Mouse (Mus musculus): ENCODE measurements around the gene Klf4. TPM values are rescaled to one million over a fixed set of nuclear protein-coding genes. Genes with fewer than 3 reads are reported as not detected.

The Klf4 gene
- polyA plus RNA-seq, 2 experiments, result 0.56 to 0.96 TPM

GRCm38 (mm10) chr4:55563050-55563449, 30.8 kb upstream of the Klf4 start:
- no peak for TF ChIP-seq CTCF (IDR thresholded peaks at IDR 0.05; ENCODE audit: low read depth)
- TF ChIP-seq EP300 (IDR thresholded peaks at IDR 0.05; ENCODE audit: low read depth), result no peak
- DNase-seq (ENCODE audit: low read depth in 3 of 3, low spot score in 3 of 3) (no peak), ATAC-seq (ENCODE audit: insufficient read depth) (no peak)
- Histone ChIP-seq H3K27me3 (ENCODE audit: control insufficient read depth, insufficient read depth, low read length) (peaks cover 4% of the 10 kb centered on the region; the same call in 1 of the 2 replicates), H3K9me3 (ENCODE audit: control insufficient read depth, low read length) (no peaks in the 10 kb centered on the region), H3K36me3 (replicated peaks; ENCODE audit: control insufficient read depth, insufficient read depth, low read depth) (no peaks in the 10 kb centered on the region), H3K9ac (replicated peaks) (no peak overlapping the region), H3K4me1 (replicated peaks; ENCODE audit: control insufficient read depth in 2 of 2, insufficient read depth in 2 of 2, low read length in 1 of 2) (no peaks in the 10 kb centered on the region), H3K4me3 (ENCODE audit: insufficient read depth in 1 of 2, low read depth in 2 of 2, low read length in 2 of 2) (no peak overlapping the region), H3K27ac (no peak overlapping the region), H3K4me2 (ENCODE audit: low read depth) (no peak overlapping the region)
- WGBS (ENCODE audit: insufficient replicate concordance), result 62% methylated on average over 8 of the region's 8 CpGs

- Histone ChIP-seq H3K4me2 (ENCODE audit: low read depth) (no peak overlapping the region), H3K27ac (no peak overlapping the region), H3K9ac (replicated peaks) (no peak overlapping the region), H3K36me3 (replicated peaks; ENCODE audit: control insufficient read depth, insufficient read depth, low read depth) (no peaks in the 10 kb centered on the region), H3K4me1 (replicated peaks; ENCODE audit: control insufficient read depth in 2 of 2, insufficient read depth in 2 of 2, low read length in 1 of 2) (no peaks in the 10 kb centered on the region), H3K9me3 (ENCODE audit: control insufficient read depth, low read length) (no peaks in the 10 kb centered on the region), H3K27me3 (ENCODE audit: control insufficient read depth, insufficient read depth, low read length) (peaks cover 4% of the 10 kb centered on the region; the same call in 1 of the 2 replicates), H3K4me3 (ENCODE audit: insufficient read depth in 1 of 2, low read depth in 2 of 2, low read length in 2 of 2) (no peak overlapping the region)
- 64% methylated on average over 3 of the region's 3 CpGs for WGBS (ENCODE audit: insufficient replicate concordance)
- ATAC-seq (ENCODE audit: insufficient read depth) (no peak), DNase-seq (ENCODE audit: low read depth in 3 of 3, low spot score in 3 of 3) (no peak)
- TF ChIP-seq EP300 (IDR thresholded peaks at IDR 0.05; ENCODE audit: low read depth) (no peak), CTCF (IDR thresholded peaks at IDR 0.05; ENCODE audit: low read depth) (no peak)
These were observed 29.8 kb upstream of the Klf4 start for GRCm38 (mm10) chr4:55562062-55562461.

- 72% methylated on average over 12 of the region's 12 CpGs for WGBS (ENCODE audit: insufficient replicate concordance)
- TF ChIP-seq CTCF (IDR thresholded peaks at IDR 0.05; ENCODE audit: low read depth) (no peak), EP300 (IDR thresholded peaks at IDR 0.05; ENCODE audit: low read depth) (no peak)
- no peaks in the 10 kb centered on the region for H3K36me3 ChIP-seq (replicated peaks; ENCODE audit: control insufficient read depth, insufficient read depth, low read depth)
- H3K4me2 ChIP-seq (ENCODE audit: low read depth), result no peak overlapping the region
- H3K4me3 ChIP-seq (ENCODE audit: insufficient read depth in 1 of 2, low read depth in 2 of 2, low read length in 2 of 2), result no peak overlapping the region
- H3K27ac ChIP-seq, result no peak overlapping the region
- no peaks in the 10 kb centered on the region; the same call in 1 of the 2 replicates for H3K27me3 ChIP-seq (ENCODE audit: control insufficient read depth, insufficient read depth, low read length)
- no peaks in the 10 kb centered on the region for H3K4me1 ChIP-seq (replicated peaks; ENCODE audit: control insufficient read depth in 2 of 2, insufficient read depth in 2 of 2, low read length in 1 of 2)
- no peak for DNase-seq (ENCODE audit: low read depth in 3 of 3, low spot score in 3 of 3)
- H3K9me3 ChIP-seq (ENCODE audit: control insufficient read depth, low read length), result no peaks in the 10 kb centered on the region
- ATAC-seq (ENCODE audit: insufficient read depth), result no peak
- no peak overlapping the region for H3K9ac ChIP-seq (replicated peaks)
These were observed 14.6 kb upstream of the Klf4 start for GRCm38 (mm10) chr4:55546869-55547268.

- Histone ChIP-seq H3K4me1 (replicated peaks; ENCODE audit: control insufficient read depth in 2 of 2, insufficient read depth in 2 of 2, low read length in 1 of 2) (no peaks in the 10 kb centered on the region; a peak in 1 of 4 replicates), H3K36me3 (replicated peaks; ENCODE audit: control insufficient read depth, insufficient read depth, low read depth) (no peaks in the 10 kb centered on the region), H3K4me3 (ENCODE audit: insufficient read depth in 1 of 2, low read depth in 2 of 2, low read length in 2 of 2) (no peak overlapping the region), H3K27me3 (ENCODE audit: control insufficient read depth, insufficient read depth, low read length) (no peaks in the 10 kb centered on the region; the same call in 1 of the 2 replicates), H3K9ac (replicated peaks) (no peak overlapping the region), H3K9me3 (ENCODE audit: control insufficient read depth, low read length) (no peaks in the 10 kb centered on the region), H3K27ac (no peak overlapping the region), H3K4me2 (ENCODE audit: low read depth) (no peak overlapping the region)
- TF ChIP-seq EP300 (IDR thresholded peaks at IDR 0.05; ENCODE audit: low read depth) (no peak), CTCF (IDR thresholded peaks at IDR 0.05; ENCODE audit: low read depth) (no peak)
- 20% methylated on average over 2 of the region's 2 CpGs for WGBS (ENCODE audit: insufficient replicate concordance)
- DNase-seq (ENCODE audit: low read depth in 3 of 3, low spot score in 3 of 3) (no peak), ATAC-seq (ENCODE audit: insufficient read depth) (no peak)
These were observed 10.5 kb upstream of the Klf4 start for GRCm38 (mm10) chr4:55542753-55543152.

- Histone ChIP-seq H3K9me3 (ENCODE audit: control insufficient read depth, low read length) (no peaks in the 10 kb centered on the region), H3K36me3 (replicated peaks; ENCODE audit: control insufficient read depth, insufficient read depth, low read depth) (no peaks in the 10 kb centered on the region), H3K4me3 (ENCODE audit: insufficient read depth in 1 of 2, low read depth in 2 of 2, low read length in 2 of 2) (no peak overlapping the region), H3K27me3 (ENCODE audit: control insufficient read depth, insufficient read depth, low read length) (no peaks in the 10 kb centered on the region; the same call in 1 of the 2 replicates), H3K27ac (no peak overlapping the region), H3K4me1 (replicated peaks; ENCODE audit: control insufficient read depth in 2 of 2, insufficient read depth in 2 of 2, low read length in 1 of 2) (no peaks in the 10 kb centered on the region; a peak in 1 of 4 replicates), H3K9ac (replicated peaks) (no peak overlapping the region), H3K4me2 (ENCODE audit: low read depth) (no peak overlapping the region)
- 54% methylated on average over 4 of the region's 4 CpGs for WGBS (ENCODE audit: insufficient replicate concordance)
- TF ChIP-seq EP300 (IDR thresholded peaks at IDR 0.05; ENCODE audit: low read depth), result no peak
- TF ChIP-seq CTCF (IDR thresholded peaks at IDR 0.05; ENCODE audit: low read depth), result no peak
- DNase-seq (ENCODE audit: low read depth in 3 of 3, low spot score in 3 of 3) (no peak), ATAC-seq (ENCODE audit: insufficient read depth) (no peak)
These were observed 9.4 kb upstream of the Klf4 start for GRCm38 (mm10) chr4:55541654-55542053.

Measured in liver, embryonic 14.5 days (tissue).